Mouse (Mus musculus) activated CD4-positive, CD25-positive, alpha-beta regulatory T cell, adult 4 months (primary cell): Measurements from ENCODE around the gene Slc25a25. TPM values are rescaled to one million over a fixed set of nuclear protein-coding genes. Genes with fewer than 3 reads are reported as not detected.
A peak's percentile ranks its signal among the peaks of the same experiment; 100 is the strongest.
"Not testable (repeated sequence)": the region's sequence is repeated elsewhere in the genome, so short reads cannot be mapped to it uniquely, and the experiment has no call there.

ENCODE experiments used
- ATAC-seq: one replicate; pipeline ENCODE4 v1.8.0; 2017
- polyA plus RNA-seq, 2 experiments: library from polyadenylated mRNA; unstranded; fragments of 100-300 nt; shearing (Covaris generic); gene quantifications; one replicate each; pipeline ENCODE4 v1.2.1; 2017

The Slc25a25 gene
- 1 to 10 TPM; 3.3 to 4.0 TPM for polyA plus RNA-seq

DNA sequence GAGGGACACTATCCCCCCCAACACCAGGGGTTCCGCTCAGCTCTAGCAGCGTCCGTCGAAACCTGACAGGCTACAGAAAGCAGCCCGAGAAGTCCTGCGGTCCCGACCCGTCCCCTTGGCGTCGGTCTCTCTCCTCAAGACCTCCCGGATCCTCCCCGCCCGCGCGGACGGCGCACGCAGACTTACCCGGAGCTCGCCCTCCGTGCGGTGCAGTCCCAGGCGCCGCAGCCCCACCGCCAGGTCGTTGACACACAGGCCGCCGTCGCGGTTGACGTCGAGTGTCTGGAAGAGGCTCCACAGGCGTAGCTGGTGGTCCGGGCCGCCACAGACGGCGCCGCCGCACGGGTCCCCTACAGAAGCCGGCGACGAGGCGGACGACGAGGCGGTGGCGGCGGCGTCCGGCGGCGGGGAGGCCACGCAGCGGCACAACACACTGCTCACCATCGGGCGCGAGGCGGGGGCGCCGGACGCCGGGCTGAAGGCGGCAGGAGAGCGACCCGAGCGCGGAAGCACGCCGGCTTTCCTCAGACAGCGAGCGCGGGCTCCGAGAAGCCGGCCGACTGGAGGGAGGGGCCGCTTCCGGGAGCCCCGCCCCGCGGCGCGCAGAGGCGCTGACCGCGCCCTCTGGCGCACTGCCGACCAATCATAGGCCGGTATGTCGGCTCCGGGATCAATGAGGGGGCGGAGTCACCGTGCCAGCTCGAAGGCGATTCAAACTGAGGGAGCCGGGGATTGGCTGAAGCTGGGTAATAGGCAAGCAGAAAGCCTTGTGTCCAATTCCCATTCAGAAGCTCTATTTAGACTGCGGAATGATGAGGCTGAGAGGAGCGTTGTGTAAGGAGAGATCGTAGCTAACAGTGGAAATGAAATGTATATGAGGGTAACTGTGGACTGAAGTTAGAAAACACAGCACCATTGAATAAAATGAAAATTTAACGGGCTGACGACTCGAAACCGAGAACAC, at the start of gene Slc25a25:
Slc25a25 (minus strand) TSS at position 565 of the 964 bp plus-strand sequence.
- ATAC-seq, result peak; percentile 66

DNA sequence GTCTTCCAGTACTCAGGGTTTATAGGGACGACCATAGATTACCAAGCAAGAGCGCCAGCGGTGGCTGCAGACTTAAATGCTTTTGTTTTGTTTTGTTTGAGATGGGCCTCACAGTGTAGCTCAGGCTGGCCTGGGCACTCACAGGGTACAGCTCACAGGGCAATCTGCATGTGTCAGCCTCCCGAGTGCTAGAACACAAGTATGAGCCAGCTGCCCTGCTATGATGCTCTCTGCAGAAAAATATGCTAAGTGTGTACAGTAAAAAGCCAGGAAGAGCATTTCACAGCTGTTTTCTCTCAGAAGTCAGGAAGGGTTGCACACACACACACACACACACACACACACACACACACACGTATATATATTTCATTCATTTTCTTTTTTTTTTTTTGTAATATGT, 49.2 kb upstream of the Slc25a25 start:
- no peak for ATAC-seq

DNA sequence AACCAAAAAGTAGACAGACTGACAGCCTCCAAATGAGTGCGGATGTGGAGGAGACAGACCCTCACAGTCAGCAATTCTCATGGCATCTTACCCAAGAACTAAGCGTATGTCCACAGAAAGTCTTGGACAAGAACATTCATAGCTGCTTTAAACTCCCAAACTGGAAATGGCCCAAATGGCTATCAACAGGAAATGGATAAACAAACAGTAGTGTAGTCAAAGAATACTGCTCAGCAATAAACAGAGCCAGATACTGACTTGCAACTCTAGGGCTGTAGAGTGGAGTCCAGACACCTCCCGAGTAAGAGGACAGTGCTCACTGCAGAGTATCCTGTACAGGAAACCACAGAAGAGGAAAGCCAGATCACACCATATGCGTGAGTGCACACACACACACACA, 48.1 kb upstream of the Slc25a25 start:
- no peak for ATAC-seq

DNA sequence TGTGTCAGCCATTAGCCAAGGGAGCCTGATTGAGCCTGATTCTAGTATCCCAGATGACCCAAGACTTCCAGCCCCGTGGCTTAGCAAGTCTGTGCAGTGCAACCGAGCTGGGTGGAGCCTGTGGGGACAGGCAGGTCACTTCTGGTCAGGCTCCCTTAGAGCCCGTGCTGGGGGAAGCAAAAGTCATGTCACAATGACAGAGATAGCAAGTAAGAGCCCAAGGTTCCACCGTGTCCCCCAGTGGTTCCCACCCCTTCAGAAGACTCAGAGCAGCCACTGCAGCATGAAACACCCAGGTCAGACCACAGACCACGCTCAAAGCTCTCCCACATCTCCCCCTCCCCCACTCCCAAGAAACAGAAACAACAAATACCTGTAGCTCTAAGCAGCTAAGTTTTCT, 44.9 kb upstream of the Slc25a25 start:
- no peak for ATAC-seq

DNA sequence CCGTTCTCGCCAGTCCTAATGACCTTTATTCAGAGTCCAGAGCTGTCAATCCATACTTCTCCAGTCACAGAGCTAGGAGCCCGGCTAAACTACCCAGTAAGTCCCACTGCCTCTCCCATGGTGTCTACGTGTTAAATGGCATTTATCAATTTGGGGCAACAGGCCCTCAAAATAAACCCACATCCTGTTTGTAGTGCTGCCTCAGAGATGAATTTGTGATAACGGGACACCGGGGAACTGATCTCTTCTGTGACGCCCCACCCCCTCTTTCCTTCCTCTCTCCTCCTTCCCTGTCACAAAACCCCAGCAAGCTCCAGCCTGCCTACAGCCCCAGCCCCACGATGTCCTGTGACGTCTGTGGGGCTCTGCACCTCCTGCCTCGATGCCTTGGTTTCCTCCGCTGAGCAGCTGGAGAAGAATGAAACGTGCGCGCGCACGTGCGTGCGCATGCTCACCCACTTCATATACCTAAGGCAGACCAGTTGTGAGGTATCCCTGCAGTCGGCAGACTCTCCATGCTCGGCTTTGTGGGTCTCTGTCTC, 44.0 kb upstream of the Slc25a25 start:
- peak; percentile 75 for ATAC-seq

GRCm38 (mm10) chr2:32494522-32494921, 43.3 kb upstream of the Slc25a25 start:
- no peak for ATAC-seq

GRCm38 (mm10) chr2:32493301-32493701, 42.1 kb upstream of the Slc25a25 start:
- ATAC-seq, result peak; percentile 69

DNA sequence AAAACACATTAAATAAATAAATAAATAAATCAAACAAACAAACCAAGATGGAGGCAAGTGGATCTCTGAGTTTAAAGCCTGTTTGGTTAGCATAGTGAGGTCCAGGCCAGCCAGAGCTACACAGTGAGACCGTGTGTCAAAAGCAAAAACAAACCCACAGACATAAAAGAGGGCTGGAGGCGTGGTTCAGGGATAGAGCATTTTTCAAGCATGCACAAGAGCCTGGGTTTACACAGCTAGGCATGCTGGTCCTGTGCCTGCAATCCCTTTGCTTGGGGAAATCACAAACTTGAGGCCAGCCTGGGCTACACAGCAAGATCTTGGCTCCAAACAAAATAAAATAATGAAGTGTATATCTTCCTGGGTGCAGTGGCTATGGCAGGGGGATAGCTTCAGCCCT, 41.4 kb upstream of the Slc25a25 start:
- ATAC-seq, result no peak

- not testable (repeated sequence) for ATAC-seq
These were observed 39.5 kb upstream of the Slc25a25 start for GRCm38 (mm10) chr2:32490730-32491129.

DNA sequence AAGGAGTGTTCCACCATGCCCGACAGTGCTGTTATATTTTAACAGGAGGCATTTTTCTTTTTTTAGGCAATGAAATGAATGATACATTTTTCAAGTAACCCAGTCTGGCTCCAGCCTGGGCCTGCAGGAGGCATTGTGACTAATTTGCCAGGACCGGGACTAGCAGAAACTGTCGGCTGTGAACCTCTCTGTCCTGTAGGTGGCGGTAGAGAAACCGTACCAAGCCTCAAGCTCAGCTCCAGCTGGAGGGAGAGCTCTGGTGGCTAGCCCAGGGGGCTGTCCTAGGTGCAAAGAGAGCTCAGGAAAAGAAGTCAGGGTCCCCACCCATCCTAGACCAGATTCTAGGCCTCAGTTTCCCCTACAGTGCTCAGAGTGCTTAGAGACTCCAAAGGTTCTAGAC, 37.4 kb upstream of the Slc25a25 start:
- no peak for ATAC-seq

DNA sequence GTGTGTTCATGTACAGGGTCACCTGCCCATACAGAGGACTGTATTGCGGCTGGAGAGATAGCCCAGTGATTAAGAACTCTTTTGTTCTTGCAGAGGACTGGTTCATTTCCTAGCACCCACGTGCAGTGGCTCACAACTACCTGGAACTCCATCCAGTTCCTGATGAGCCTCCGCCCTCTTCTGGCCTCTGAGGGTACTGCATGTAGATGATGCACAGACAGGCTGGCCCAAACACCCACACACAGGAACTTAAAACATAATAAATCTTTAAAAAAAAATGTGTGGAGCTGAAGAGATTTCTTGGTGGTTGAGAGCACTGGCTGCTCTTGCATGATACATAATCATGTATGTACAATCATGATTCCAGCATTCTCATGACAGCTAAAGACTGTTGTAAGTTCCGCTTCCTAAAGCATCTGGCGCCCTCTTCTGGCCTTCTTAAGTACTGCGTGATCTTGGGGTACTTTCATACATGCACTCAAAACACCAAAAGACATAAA, 35.9 kb upstream of the Slc25a25 start:
- ATAC-seq, result peak; percentile 81

DNA sequence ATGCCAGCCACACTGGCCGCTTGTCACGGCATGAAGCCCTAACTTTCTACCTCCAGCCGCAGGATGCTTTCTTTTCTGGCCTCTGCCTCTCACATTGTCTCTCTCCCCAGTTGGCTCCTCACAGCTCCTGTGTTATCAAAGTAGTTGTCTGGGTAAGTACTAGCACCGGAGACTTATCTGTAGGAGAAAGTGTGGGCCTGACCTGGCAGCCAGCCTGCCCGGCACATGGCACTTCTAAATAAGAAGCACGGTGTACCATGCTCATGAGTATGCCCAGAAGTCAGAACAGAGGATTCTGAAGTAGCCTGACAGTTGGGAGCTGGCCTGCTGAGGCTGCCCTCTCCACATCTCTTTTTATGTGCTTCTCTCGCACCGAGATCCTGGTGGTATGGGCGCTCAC, 34.9 kb upstream of the Slc25a25 start:
- no peak for ATAC-seq

DNA sequence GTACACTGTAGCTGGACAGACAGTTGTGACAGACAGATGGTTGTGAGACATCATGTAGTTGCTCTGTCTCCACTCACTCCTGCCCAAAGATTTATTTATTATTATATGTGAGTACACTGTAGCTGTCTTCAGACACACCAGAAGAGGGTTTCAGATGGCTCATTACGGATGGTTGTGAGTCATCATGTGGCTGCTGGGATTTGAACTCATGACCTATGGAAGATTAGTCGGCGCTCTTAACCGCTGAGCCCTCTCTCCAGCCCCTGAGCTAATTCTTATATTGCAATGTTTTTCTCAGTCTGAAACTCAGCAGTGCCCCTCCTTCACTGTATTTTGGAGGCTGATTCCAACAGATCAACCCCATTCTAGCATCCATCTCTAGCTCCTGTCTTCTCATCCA, 34.5 kb upstream of the Slc25a25 start:
- no peak for ATAC-seq

- no peak for ATAC-seq
These were observed 33.7 kb upstream of the Slc25a25 start for GRCm38 (mm10) chr2:32484933-32485332.

DNA sequence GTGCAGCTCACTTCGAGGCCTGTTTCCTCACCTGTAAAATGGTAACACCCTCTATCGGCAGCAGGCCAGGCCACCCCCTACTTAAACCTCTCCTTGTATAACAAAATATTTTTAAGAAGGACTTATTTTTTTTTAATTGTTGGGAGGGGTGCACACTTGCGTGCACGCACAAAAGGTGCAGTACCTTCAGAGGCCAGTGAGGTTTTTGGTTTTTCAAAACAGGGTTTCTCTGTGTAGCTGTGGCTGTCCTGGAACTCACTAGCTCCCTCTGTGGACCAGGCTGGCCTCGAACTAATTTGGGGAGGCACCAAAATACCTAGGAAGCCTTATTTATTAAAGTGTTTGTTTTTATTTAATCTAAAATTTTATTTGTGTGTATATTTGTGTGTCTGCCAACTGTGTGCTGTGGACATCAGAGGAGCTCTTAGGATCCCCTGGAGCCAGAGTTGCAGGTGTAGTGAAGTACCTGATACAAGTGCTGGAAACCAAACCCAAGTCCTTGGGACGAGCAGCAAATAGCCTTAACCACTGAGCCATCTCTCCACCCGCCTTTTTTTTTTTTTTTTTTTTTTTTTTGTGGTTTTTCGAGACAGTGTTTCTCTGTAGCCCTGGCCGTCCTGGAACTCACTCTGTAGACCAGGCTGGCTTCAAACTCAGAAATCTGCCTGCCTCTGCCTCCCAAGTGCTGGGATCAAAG, 32.1 kb upstream of the Slc25a25 start:
- ATAC-seq, result no peak

GRCm38 (mm10) chr2:32482351-32482750, 31.1 kb upstream of the Slc25a25 start:
- no peak for ATAC-seq

GRCm38 (mm10) chr2:32475361-32475760, 24.1 kb upstream of the Slc25a25 start:
- ATAC-seq, result not testable (repeated sequence)

DNA sequence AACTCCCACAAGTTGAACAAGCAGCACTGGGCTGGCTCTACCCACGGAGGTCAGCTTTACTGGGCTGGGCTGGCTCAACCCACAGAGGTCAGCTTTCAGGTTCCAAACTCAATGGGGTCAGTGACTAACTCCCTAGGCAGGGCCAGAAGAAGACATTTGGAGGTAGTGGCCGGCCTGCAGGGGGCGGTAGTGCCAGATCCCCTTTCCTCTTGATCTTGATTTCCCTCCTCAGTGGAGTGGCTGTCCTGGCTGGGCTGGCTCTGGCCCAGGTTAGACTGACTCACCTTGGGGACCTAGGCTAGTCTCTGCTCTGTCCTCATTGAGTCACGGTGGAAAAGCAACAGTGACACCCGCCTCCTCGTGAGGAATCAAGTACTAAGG, 20.4 kb upstream of the Slc25a25 start:
- no peak for ATAC-seq

DNA sequence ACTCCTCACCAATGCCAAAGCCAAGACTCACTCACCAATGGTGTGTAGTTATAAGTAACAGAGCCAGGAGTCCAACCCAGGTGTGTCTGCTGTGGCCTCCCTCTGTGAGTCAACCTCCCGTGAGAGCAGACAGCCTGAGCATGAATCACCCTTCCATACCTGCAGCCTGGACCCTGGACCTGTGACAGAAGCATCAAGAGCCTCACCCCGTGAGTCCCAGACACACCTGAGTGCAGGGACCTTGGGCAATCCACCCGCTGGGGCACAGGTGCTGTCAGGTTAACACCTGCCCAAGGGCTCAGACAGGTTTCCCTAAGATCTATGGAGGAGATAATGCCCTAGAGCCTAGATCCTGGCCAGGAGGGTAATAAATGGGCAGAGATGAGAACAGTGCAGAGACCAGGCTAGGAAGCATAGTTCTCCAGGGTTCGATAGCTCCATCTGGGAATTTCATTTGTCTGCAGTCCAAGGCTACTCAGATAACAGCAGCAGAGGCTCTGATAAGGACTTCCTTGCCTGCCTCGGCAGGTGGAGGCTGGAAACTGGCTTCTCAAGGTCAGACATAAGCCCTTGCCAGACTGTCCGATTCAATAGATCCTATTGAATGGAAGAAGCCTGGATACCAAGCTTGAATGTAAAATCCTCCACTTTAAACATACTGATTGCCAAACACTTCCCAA, 19.9 kb upstream of the Slc25a25 start:
- no peak for ATAC-seq

- ATAC-seq, result peak; percentile 56
These were observed 13.1 kb upstream of the Slc25a25 start for GRCm38 (mm10) chr2:32464212-32464891.

GRCm38 (mm10) chr2:32463773-32464172, 12.5 kb upstream of the Slc25a25 start:
- ATAC-seq, result peak; percentile 66

- no peak for ATAC-seq
These were observed 8.4 kb upstream of the Slc25a25 start for GRCm38 (mm10) chr2:32459657-32460056.
